Mouse (Mus musculus) large intestine, adult 2 months (tissue): ENCODE measurements at regions not wholly inside any gene's neighbourhood (a gene's known extent, or its start where the extent isn't known, plus 50 kb on each side); places are given as distances from the start of the nearest gene placed in this dataset.

Experiments used
- DNase-seq: peaks from one replicate; pipeline ENCODE4 v3.0.0-alpha.2; 2012; ENCODE audit warnings: low read depth, low spot score
- WGBS: fragments of 180-500 bp; shearing (Covaris S2); methylation state at CpG from one replicate; pipeline ENCODE4 v1.1.7; 2018; 5-methylcytosine and 5-hydroxymethylcytosine counted together

- 60% methylated on average over 4 of the region's 4 CpGs for WGBS
- DNase-seq: no peak
Observed at GRCm38 (mm10) chr9:113026904-113027193, 681.2 kb downstream of the Pdcd6ip start.

GRCm38 (mm10) chr9:113026096-113026903, 681.8 kb downstream of the Pdcd6ip start:
- 42% methylated on average over 4 of the region's 4 CpGs for WGBS
- no peak for DNase-seq

- WGBS: 66% methylated on average over 6 of the region's 6 CpGs
- DNase-seq: no peak
Observed at GRCm38 (mm10) chr9:113021866-113022645, 686.0 kb downstream of the Pdcd6ip start.

- WGBS: 61% methylated on average over 6 of the region's 6 CpGs
- no peak for DNase-seq
Observed at GRCm38 (mm10) chr9:113019576-113019975, 688.5 kb downstream of the Pdcd6ip start.

GRCm38 (mm10) chr9:113008106-113008505, 700.0 kb downstream of the Pdcd6ip start:
- DNase-seq: no peak
- WGBS: 62% methylated on average over 4 of the region's 4 CpGs

GRCm38 (mm10) chr9:112996204-112996603, 711.9 kb downstream of the Pdcd6ip start:
- 82% methylated on average over 1 of the region's 1 CpGs for WGBS

GRCm38 (mm10) chr9:112994774-112995173, 713.3 kb downstream of the Pdcd6ip start:
- WGBS: 80% methylated on average over 4 of the region's 4 CpGs
- no peak for DNase-seq

More at GRCm38 (mm10) chr9:112996204-112996603, 711.9 kb downstream of the Pdcd6ip start:
- DNase-seq: no peak

GRCm38 (mm10) chr9:112993627-112994026, 714.4 kb downstream of the Pdcd6ip start:
- DNase-seq: no peak
- WGBS: 77% methylated on average over 2 of the region's 2 CpGs

GRCm38 (mm10) chr9:112992937-112993336, 715.1 kb downstream of the Pdcd6ip start:
- no peak for DNase-seq
- WGBS: 49% methylated on average over 3 of the region's 3 CpGs

- 81% methylated on average over 6 of the region's 6 CpGs for WGBS
- no peak for DNase-seq
Observed at GRCm38 (mm10) chr9:112983353-112983752, 724.7 kb downstream of the Pdcd6ip start.

GRCm38 (mm10) chr9:112951567-112951966, 715.8 kb upstream of the Arpp21 start:
- 45% methylated on average over 1 of the region's 1 CpGs for whole genome bisulfite sequencing
- DNase-seq: no peak

GRCm38 (mm10) chr9:112950056-112950455, 714.3 kb upstream of the Arpp21 start:
- WGBS: 56% methylated on average over 2 of the region's 2 CpGs
- DNase-seq: no peak

GRCm38 (mm10) chr9:112938781-112939180, 703.0 kb upstream of the Arpp21 start:
- DNase-seq: no peak

- WGBS: 71% methylated on average over 6 of the region's 6 CpGs
- no peak for DNase-seq
Observed at GRCm38 (mm10) chr9:112909311-112910101, 673.8 kb upstream of the Arpp21 start.

GRCm38 (mm10) chr9:112905955-112906354, 670.2 kb upstream of the Arpp21 start:
- 80% methylated on average over 6 of the region's 6 CpGs for WGBS
- no peak for DNase-seq

- 22% methylated on average over 1 of the region's 1 CpGs for WGBS
- no peak for DNase-seq
Observed at GRCm38 (mm10) chr9:112864921-112865320, 629.2 kb upstream of the Arpp21 start.

- DNase-seq: no peak
- WGBS: 71% methylated on average over 8 of the region's 8 CpGs
Observed at GRCm38 (mm10) chr9:112861136-112861535, 625.4 kb upstream of the Arpp21 start.

- no peak for DNase-seq
- WGBS: 70% methylated on average over 3 of the region's 3 CpGs
Observed at GRCm38 (mm10) chr9:112860307-112860893, 624.7 kb upstream of the Arpp21 start.

- WGBS: 37% methylated on average over 6 of the region's 6 CpGs
- no peak for DNase-seq
Observed at GRCm38 (mm10) chr9:112841473-112841872, 605.7 kb upstream of the Arpp21 start.
